In the genomic region with DNA sequence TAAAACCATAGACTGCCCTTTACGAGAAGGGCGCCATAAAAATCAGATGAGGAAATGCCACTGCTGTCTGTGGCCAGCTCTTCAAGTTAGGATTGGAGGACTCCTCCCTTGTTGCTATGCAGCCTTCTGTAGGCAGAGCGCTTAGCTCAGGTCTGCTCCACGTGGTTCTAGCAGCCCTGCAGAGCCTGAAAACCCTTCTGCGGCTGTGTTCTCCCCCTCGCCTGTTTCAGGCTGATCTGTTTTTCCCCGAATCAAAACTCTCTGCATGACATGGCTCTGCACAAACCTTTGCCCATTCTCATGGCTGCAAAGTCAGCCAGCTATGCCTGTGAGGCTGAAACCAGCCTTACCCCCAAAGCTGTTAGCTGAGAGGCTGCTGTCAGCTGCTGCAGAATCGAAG, we compare ENCODE assay signal across 7 mouse cellular contexts.
DNase-seq lines count a peak whose midpoint lies in the region; ATAC-seq and TF ChIP-seq lines count a peak whose summit lies in the region.

No protein-coding gene starts in this region.

- peaks cover 19% of the 10 kb centered on the region for H3K4me1 ChIP-seq in kidney, embryonic 15.5 days
- H3K4me1 ChIP-seq in olfactory bulb, adult 2 months (ENCODE audit: control insufficient read depth, insufficient read depth, low read length): peaks cover 16% of the 10 kb centered on the region
- H3K4me1 ChIP-seq in heart, embryonic 10.5 days: no peaks in the 10 kb centered on the region

- peak; percentile 69; the same call in 1 of the 2 replicates for ATAC-seq in kidney, embryonic 15.5 days (replicated peaks; ENCODE audit: low FRiP score)
- no peak for ATAC-seq in granulocyte monocyte progenitor cell, adult 5-6 weeks (replicated peaks; ENCODE audit: poor library complexity, severe bottlenecking)

- TF ChIP-seq CTCF in olfactory bulb, adult 2 months (IDR thresholded peaks at IDR 0.05; ENCODE audit: insufficient read depth, low read depth, low read length): no peak

- H3K27ac ChIP-seq in kidney, embryonic 15.5 days: no peak overlapping the region
- H3K27ac ChIP-seq in olfactory bulb, adult 2 months (ENCODE audit: insufficient read depth, low read depth, low read length): peak overlapping the region; percentile 64; the same call in 1 of the 2 replicates
- H3K27ac ChIP-seq in heart, embryonic 10.5 days: no peak overlapping the region

- no peak overlapping the region for H3K9ac ChIP-seq in kidney, embryonic 15.5 days

- no peak for TF ChIP-seq POLR2A in olfactory bulb, adult 2 months (IDR thresholded peaks at IDR 0.05; ENCODE audit: insufficient read depth, low read depth, low read length)

- DNase-seq in kidney, postnatal 25 days: no peak
- peak; percentile 68 to 75 for DNase-seq in cerebellum, postnatal 14 days
- peak; percentile 65 to 71 for DNase-seq in layer of hippocampus, adult 8-10 months (ENCODE audit: low spot score in 2 of 2)
- DNase-seq in heart, embryonic 10.5 days (ENCODE audit: low spot score): no peak

- 28% methylated on average over 8 of the region's 8 CpGs for WGBS in kidney, embryonic 15.5 days
- 35% methylated on average over 8 of the region's 8 CpGs for WGBS in olfactory bulb, adult 2 months
- 51% methylated on average over 8 of the region's 8 CpGs for WGBS in heart, embryonic 10.5 days

- H3K4me3 ChIP-seq in kidney, embryonic 15.5 days (replicated peaks): no peak overlapping the region
- no peak overlapping the region for H3K4me3 ChIP-seq in olfactory bulb, adult 2 months (ENCODE audit: insufficient read depth, low read depth, low read length)
- no peak overlapping the region for H3K4me3 ChIP-seq in heart, embryonic 10.5 days

- H3K36me3 ChIP-seq in kidney, embryonic 15.5 days: no peaks in the 10 kb centered on the region
- no peaks in the 10 kb centered on the region for H3K36me3 ChIP-seq in heart, embryonic 10.5 days

- H3K27me3 ChIP-seq in kidney, embryonic 15.5 days: no peaks in the 10 kb centered on the region
- no peaks in the 10 kb centered on the region for H3K27me3 ChIP-seq in heart, embryonic 10.5 days (ENCODE audit: insufficient read depth, poor library complexity, severe bottlenecking)

- no peak overlapping the region for H3K4me2 ChIP-seq in kidney, embryonic 15.5 days

- H3K9me3 ChIP-seq in kidney, embryonic 15.5 days (replicated peaks): no peaks in the 10 kb centered on the region
- no peaks in the 10 kb centered on the region for H3K9me3 ChIP-seq in heart, embryonic 10.5 days

Comparison
In these comparisons a context has a peak if more than half of its experiments do, and no peak if none do; other contexts are left out.
1. DNase-seq: peak in cerebellum, postnatal 14 days (2 of 2) and layer of hippocampus, adult 8-10 months (2 of 2); none in kidney, postnatal 25 days (0 of 2) and heart, embryonic 10.5 days (single experiment).